ENCODE assay signal across 8 mouse cellular contexts in the genomic region with DNA sequence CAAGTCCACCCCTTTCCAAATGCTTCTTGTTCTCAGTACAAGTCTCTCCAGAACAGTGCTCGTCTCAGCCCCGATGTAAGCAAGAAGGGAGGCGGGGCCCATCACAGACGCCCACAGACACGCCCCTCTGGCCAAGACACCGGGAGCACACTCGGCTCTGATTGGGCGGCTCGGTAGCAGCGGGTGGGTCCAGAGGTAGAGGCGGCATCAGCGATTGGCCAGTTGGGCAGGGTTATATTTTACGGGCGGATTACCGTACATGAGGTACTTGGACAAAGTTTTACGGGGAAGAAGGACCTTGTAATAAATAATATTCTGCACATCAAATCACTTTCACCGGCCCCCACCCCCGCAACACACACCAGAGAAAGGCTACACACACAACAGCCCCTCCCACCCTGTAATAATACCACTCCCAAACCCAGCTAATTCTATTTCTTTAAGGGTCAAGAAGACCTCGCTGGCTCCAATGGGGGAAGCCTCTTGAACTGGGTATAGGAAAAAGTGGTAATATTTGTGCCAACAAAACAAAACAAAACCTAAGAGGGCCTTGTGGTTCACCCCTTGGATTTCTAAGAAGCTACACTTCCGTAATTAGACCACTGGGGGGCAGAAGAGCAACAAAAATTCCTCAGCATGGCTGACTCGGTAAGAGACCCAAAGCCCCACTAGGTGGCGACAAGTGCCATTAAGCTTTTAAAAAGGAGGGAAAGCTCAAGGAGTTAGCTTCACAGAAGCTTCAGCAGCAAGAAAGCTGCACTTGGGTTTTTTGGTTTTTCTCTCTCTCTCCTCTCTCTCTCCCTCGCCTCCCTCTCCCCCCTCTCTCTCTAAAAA. TPM values are rescaled to one million over a fixed set of nuclear protein-coding genes. Genes with fewer than 3 reads are reported as not detected.
DNase-seq lines count a peak whose midpoint lies in the region; ATAC-seq lines count a peak whose summit lies in the region.

No protein-coding gene starts in this region.

- peak overlapping the region; percentile 72 for H3K4me3 ChIP-seq in hindbrain, embryonic 13.5 days

- H3K9ac ChIP-seq in hindbrain, embryonic 13.5 days: no peak overlapping the region

- ATAC-seq in hindbrain, embryonic 13.5 days (ENCODE audit: low FRiP score): peak; percentile 33

- peaks cover 65% of the 10 kb centered on the region for H3K36me3 ChIP-seq in hindbrain, embryonic 13.5 days

- H3K27ac ChIP-seq in hindbrain, embryonic 13.5 days: peak overlapping the region; percentile 58

- no peaks in the 10 kb centered on the region for H3K9me3 ChIP-seq in hindbrain, embryonic 13.5 days

- DNase-seq in NIH3T3 (ENCODE audit: low read depth): peak; percentile 94
- peak; percentile 85 for DNase-seq in cerebellum, adult 8-10 months
- DNase-seq in forelimb bud, embryonic 11.5 days (ENCODE audit: low read depth, low spot score): peak; percentile 95
- DNase-seq in layer of hippocampus, postnatal 10 days (ENCODE audit: low spot score in 2 of 2): peak; percentile 87 to 89
- peak; percentile 93 for DNase-seq in lung, postnatal 10 days
- peak; percentile 77 for DNase-seq in ovary, postnatal 36 days (ENCODE audit: low spot score)
- peak; percentile 79 to 92 for DNase-seq in thymus, postnatal 10 days (ENCODE audit: low spot score in 2 of 2)

- 63% methylated on average over 23 of the region's 23 CpGs for WGBS in hindbrain, embryonic 13.5 days

- no peaks in the 10 kb centered on the region for H3K27me3 ChIP-seq in hindbrain, embryonic 13.5 days

- H3K4me2 ChIP-seq in hindbrain, embryonic 13.5 days: peak overlapping the region; percentile 97

- peaks cover 55% of the 10 kb centered on the region for H3K4me1 ChIP-seq in hindbrain, embryonic 13.5 days (replicated peaks)

RNA-seq across cellular contexts. Expression of a gene that starts 9.7 kb away (rescaled TPM):
- polyA plus RNA-seq in hindbrain, embryonic 13.5 days (2015; fragmentation: Nextera tagmentation; extraction: Ambion mirVana): 8.6 and 9.4 TPM in 2 replicates
- total RNA-seq in layer of hippocampus, postnatal 10 days (2021): 10 to 100 TPM; 14.7 to 17.2 TPM

RNA-seq across cellular contexts. Expression of a gene that starts 10.1 kb away (rescaled TPM):
- polyA plus RNA-seq in hindbrain, embryonic 13.5 days (2015; fragmentation: Nextera tagmentation; extraction: Ambion mirVana): not detected in 2 replicates
- total RNA-seq in layer of hippocampus, postnatal 10 days (2021): not detected

RNA-seq across cellular contexts. Expression of a gene that starts 29.6 kb away (rescaled TPM):
- polyA plus RNA-seq in hindbrain, embryonic 13.5 days (2015; fragmentation: Nextera tagmentation; extraction: Ambion mirVana): not detected in 2 replicates
- under 1 TPM; 0.21 to 0.25 TPM for total RNA-seq in layer of hippocampus, postnatal 10 days (2021)

RNA-seq across cellular contexts. Expression of a gene that starts 33.0 kb away (rescaled TPM):
- polyA plus RNA-seq in hindbrain, embryonic 13.5 days (2015; fragmentation: Nextera tagmentation; extraction: Ambion mirVana): 439 and 447 TPM in 2 replicates
- total RNA-seq in layer of hippocampus, postnatal 10 days (2021): 100 to 1,000 TPM; 201 to 217 TPM

RNA-seq across cellular contexts. Expression of a gene that starts 35.2 kb away (rescaled TPM):
- polyA plus RNA-seq in hindbrain, embryonic 13.5 days (2015; fragmentation: Nextera tagmentation; extraction: Ambion mirVana): 78.0 and 79.0 TPM in 2 replicates
- total RNA-seq in layer of hippocampus, postnatal 10 days (2021): 10 to 100 TPM; 25.5 to 28.1 TPM

Comparison
In these comparisons a context has a peak if more than half of its experiments do, and no peak if none do; other contexts are left out.
1. Peak in every context shown above with its lines: DNase-seq, ATAC-seq, H3K4me3 ChIP-seq and H3K27ac ChIP-seq.